Mouse (Mus musculus) spleen, adult 18-20 months (tissue): Measurements from ENCODE around the gene Yipf3.

ENCODE experiments used
- DNase-seq, 2 experiments: peaks; one replicate each; pipeline ENCODE4 v3.0.0; 2022; ENCODE audit warnings: mixed read lengths in 2 of 2

Gene Yipf3

GRCm38 (mm10) chr17:46258279-46259053 is 10.6 kb downstream of the Yipf3 start:
- DNase-seq, result no peak

- no peak for DNase-seq
Measured at GRCm38 (mm10) chr17:46259675-46260074, 11.8 kb downstream of the Yipf3 start.

- DNase-seq, result no peak
Measured at GRCm38 (mm10) chr17:46262201-46262694, 14.4 kb downstream of the Yipf3 start.

- DNase-seq, result no peak
Measured at GRCm38 (mm10) chr17:46265502-46265901, 17.6 kb downstream of the Yipf3 start.

- peak; percentile 47 to 73 for DNase-seq
Measured at GRCm38 (mm10) chr17:46265918-46266618, 18.2 kb downstream of the Yipf3 start.

- DNase-seq, result no peak
Measured at GRCm38 (mm10) chr17:46266986-46267385, 19.1 kb downstream of the Yipf3 start.

- DNase-seq, result no peak
Measured at GRCm38 (mm10) chr17:46267511-46267910, 19.6 kb downstream of the Yipf3 start.

- no peak for DNase-seq
Measured at GRCm38 (mm10) chr17:46268026-46268720, 20.3 kb downstream of the Yipf3 start.

GRCm38 (mm10) chr17:46269771-46270534 is 22.1 kb downstream of the Yipf3 start:
- no peak for DNase-seq

- no peak for DNase-seq
Measured at GRCm38 (mm10) chr17:46272058-46272457, 24.2 kb downstream of the Yipf3 start.

GRCm38 (mm10) chr17:46272675-46273074 is 24.8 kb downstream of the Yipf3 start:
- DNase-seq, result no peak

- no peak for DNase-seq
Measured at GRCm38 (mm10) chr17:46273803-46274236, 25.9 kb downstream of the Yipf3 start.

- no peak for DNase-seq
Measured at GRCm38 (mm10) chr17:46274465-46274864, 26.6 kb downstream of the Yipf3 start.

- no peak for DNase-seq
Measured at GRCm38 (mm10) chr17:46275034-46275433, 27.2 kb downstream of the Yipf3 start.

- DNase-seq, result no peak
Measured at GRCm38 (mm10) chr17:46275506-46275905, 27.6 kb downstream of the Yipf3 start.

- DNase-seq, result no peak
Measured at GRCm38 (mm10) chr17:46277586-46277985, 29.7 kb downstream of the Yipf3 start.

- DNase-seq, result no peak
Measured at GRCm38 (mm10) chr17:46278011-46278765, 30.3 kb downstream of the Yipf3 start.

GRCm38 (mm10) chr17:46282483-46283123 is 34.7 kb downstream of the Yipf3 start, which contains the start of gene Tjap1:
Tjap1 (minus strand) TSS chr17:46283026.
- peak; percentile 69 to 78 for DNase-seq

GRCm38 (mm10) chr17:46283140-46283539 is 35.3 kb downstream of the Yipf3 start:
- DNase-seq, result no peak

- DNase-seq, result no peak
Measured at GRCm38 (mm10) chr17:46283911-46284310, 36.0 kb downstream of the Yipf3 start.

GRCm38 (mm10) chr17:46284653-46285052 is 36.8 kb downstream of the Yipf3 start:
- DNase-seq, result no peak
